Mouse (Mus musculus) duodenum, adult 2 months (tissue): ENCODE data around the gene Cxcr2. TPM values are rescaled to one million over a fixed set of nuclear protein-coding genes. Genes with fewer than 3 reads are reported as not detected.

Experiments
- polyA plus RNA-seq: library from polyadenylated mRNA; depleted of rRNA; stranded (reverse); fragments of >200 nt; gene quantifications from 2 replicates; pipeline ENCODE4 v1.2.3, GENCODE M21; 2012; ENCODE audit warnings: low replicate concordance; rRNA removed

Cxcr2 gene
- polyA plus RNA-seq, result 0.11 TPM in 1 of 2 replicates, not detected in the other

GRCm38 (mm10) chr1:74153461-74154184 lies at the start of gene Cxcr2:
Cxcr2 (plus strand) TSS chr1:74153989.

GRCm38 (mm10) chr1:74124021-74124981 lies 29.5 kb upstream of the Cxcr2 start, which contains the start of gene Tns1:
Tns1 (minus strand) TSS chr1:74124449.

GRCm38 (mm10) chr1:74124991-74125552 lies 28.7 kb upstream of the Cxcr2 start, which contains the start of gene Rufy4:
Rufy4 (plus strand) TSS chr1:74125541.

GRCm38 (mm10) chr1:74194445-74194844 lies 40.7 kb downstream of the Cxcr2 start, which contains the start of gene Cxcr1:
Cxcr1 (minus strand) TSS chr1:74194631.

Other genes with a start within 250 kb of the Cxcr2 start
- gene Tns1, start 29.5 kb upstream of the Cxcr2 start, polyA plus RNA-seq, result 48.3 and 120 TPM in 2 replicates
- 0.14 and 0.33 TPM in 2 replicates for gene Rufy4, start 28.4 kb upstream of the Cxcr2 start, polyA plus RNA-seq
- gene Cxcr1, start 40.6 kb downstream of the Cxcr2 start, polyA plus RNA-seq, result not detected in 2 replicates
- gene Arpc2, start 82.1 kb downstream of the Cxcr2 start, polyA plus RNA-seq, result 164 and 241 TPM in 2 replicates
- 4.0 and 6.1 TPM in 2 replicates for gene Gpbar1, start 124.6 kb downstream of the Cxcr2 start, polyA plus RNA-seq
- gene Aamp, start 130.7 kb downstream of the Cxcr2 start, polyA plus RNA-seq, result 107 and 155 TPM in 2 replicates
- 73.8 and 90.9 TPM in 2 replicates for gene Pnkd, start 130.9 kb downstream of the Cxcr2 start, polyA plus RNA-seq
- gene Tmbim1, start 151.6 kb downstream of the Cxcr2 start, polyA plus RNA-seq, result 637 and 738 TPM in 2 replicates
- gene Catip, start 208.1 kb downstream of the Cxcr2 start, polyA plus RNA-seq, result 0.18 and 0.21 TPM in 2 replicates
- 15.9 and 20.9 TPM in 2 replicates for gene Slc11a1, start 221.2 kb downstream of the Cxcr2 start, polyA plus RNA-seq
- gene Ctdsp1, start 237.5 kb downstream of the Cxcr2 start, polyA plus RNA-seq, result 96.4 and 165 TPM in 2 replicates